Mouse (Mus musculus) T-cell, adult 2 months (primary cell): Measurements from ENCODE around the gene Gm11213.
A peak's percentile ranks its signal among the peaks of the same experiment; 100 is the strongest.

ENCODE experiments used
- DNase-seq: peaks from one replicate; pipeline ENCODE4 v3.0.0; 2022; ENCODE audit warnings: low spot score

Gene Gm11213

GRCm38 (mm10) chr4:63580078-63580477, 25.0 kb downstream of the Gm11213 start:
- no peak for DNase-seq

GRCm38 (mm10) chr4:63579649-63580048, 25.4 kb downstream of the Gm11213 start:
- no peak for DNase-seq

GRCm38 (mm10) chr4:63572621-63573020, 32.4 kb downstream of the Gm11213 start:
- DNase-seq = no peak

- no peak for DNase-seq
Observed at GRCm38 (mm10) chr4:63570208-63570781, 34.8 kb downstream of the Gm11213 start.

- no peak for DNase-seq
Observed at GRCm38 (mm10) chr4:63569322-63569721, 35.7 kb downstream of the Gm11213 start.

- no peak for DNase-seq
Observed at GRCm38 (mm10) chr4:63567712-63568390, 37.2 kb downstream of the Gm11213 start.

- no peak for DNase-seq
Observed at GRCm38 (mm10) chr4:63562742-63563141, 42.3 kb downstream of the Gm11213 start.

- peak; percentile 56 for DNase-seq
Observed at GRCm38 (mm10) chr4:63561861-63562675, 43.0 kb downstream of the Gm11213 start.

- DNase-seq = no peak
Observed at GRCm38 (mm10) chr4:63560079-63560478, 45.0 kb downstream of the Gm11213 start.

- no peak for DNase-seq
Observed at GRCm38 (mm10) chr4:63559127-63559697, 45.8 kb downstream of the Gm11213 start.

- DNase-seq = peak; percentile 76
Observed at GRCm38 (mm10) chr4:63558407-63559081, 46.5 kb downstream of the Gm11213 start, which contains the start of gene Tmem268. Gene Tmem268 (plus strand): TSS chr4:63558781.

- DNase-seq = no peak
Observed at GRCm38 (mm10) chr4:63557124-63558059, 47.7 kb downstream of the Gm11213 start.

GRCm38 (mm10) chr4:63556665-63557064, 48.4 kb downstream of the Gm11213 start:
- no peak for DNase-seq

GRCm38 (mm10) chr4:63555111-63555510, 50.0 kb downstream of the Gm11213 start:
- no peak for DNase-seq

- DNase-seq = no peak
Observed at GRCm38 (mm10) chr4:63554616-63555015, 50.4 kb downstream of the Gm11213 start.

GRCm38 (mm10) chr4:63553789-63554576, 51.1 kb downstream of the Gm11213 start:
- no peak for DNase-seq

GRCm38 (mm10) chr4:63552865-63553264, 52.2 kb downstream of the Gm11213 start:
- no peak for DNase-seq

- DNase-seq = no peak
Observed at GRCm38 (mm10) chr4:63550908-63551307, 54.2 kb downstream of the Gm11213 start.

GRCm38 (mm10) chr4:63548491-63548890, 56.6 kb downstream of the Gm11213 start:
- DNase-seq = peak; percentile 61

GRCm38 (mm10) chr4:63547799-63548198, 57.3 kb downstream of the Gm11213 start:
- no peak for DNase-seq
